Mouse (Mus musculus) megakaryocyte-erythroid progenitor cell, adult 5-6 weeks (primary cell): Measurements from ENCODE around the gene Olfr13. TPM values are rescaled to one million over a fixed set of nuclear protein-coding genes. Genes with fewer than 3 reads are reported as not detected.
"Not testable (repeated sequence)": the region's sequence is repeated elsewhere in the genome, so short reads cannot be mapped to it uniquely, and the experiment has no call there.

Experiments used
- ATAC-seq: replicated peaks from 2 replicates; pipeline ENCODE4 v1.8.0; 2016; ENCODE audit warnings: mild to moderate bottlenecking, inconsistent platforms; ENCODE audit not compliant: severe bottlenecking, poor library complexity, low FRiP score, low TSS enrichment
- total RNA-seq, 2 experiments: library from RNA; stranded (forward) in 1 of 2; stranded (reverse) in 1 of 2; fragments of 200-1000, 215-1000 nt in 1 of 2; fragments of >200 nt in 1 of 2; fragmentation: Nextera tagmentation in 1 of 2; gene quantifications; 2 replicates each; pipeline ENCODE4 v1.2.3; 2014 to 2017

The Olfr13 gene
- total RNA-seq (2014; fragmentation: Nextera tagmentation) = not detected in 2 replicates
- total RNA-seq (2017) = not detected in 2 replicates

- no peak for ATAC-seq
Observed at GRCm38 (mm10) chr6:43171840-43172239, at the start of gene Olfr13. Olfr13 (plus strand) TSS chr6:43172140.

GRCm38 (mm10) chr6:43146267-43146666 is 25.7 kb upstream of the Olfr13 start, which contains the start of gene Olfr237-ps1:
Olfr237-ps1 (plus strand) TSS chr6:43146567.
- ATAC-seq = not testable (repeated sequence)

GRCm38 (mm10) chr6:43159502-43159901 is 12.4 kb upstream of the Olfr13 start:
- no peak for ATAC-seq

GRCm38 (mm10) chr6:43162982-43163381 is 9.0 kb upstream of the Olfr13 start, which contains the start of gene Olfr437:
Olfr437 (plus strand) TSS chr6:43163282.
- no peak for ATAC-seq

- no peak for ATAC-seq
Observed at GRCm38 (mm10) chr6:43167246-43167645, 4.7 kb upstream of the Olfr13 start.

- no peak for ATAC-seq
Observed at GRCm38 (mm10) chr6:43178129-43178528, 6.2 kb downstream of the Olfr13 start.

GRCm38 (mm10) chr6:43178584-43179501 is 6.9 kb downstream of the Olfr13 start:
- no peak for ATAC-seq

GRCm38 (mm10) chr6:43190986-43191385 is 19.0 kb downstream of the Olfr13 start:
- ATAC-seq = no peak

- ATAC-seq = no peak
Observed at GRCm38 (mm10) chr6:43196781-43197180, 24.8 kb downstream of the Olfr13 start, which contains the start of gene Olfr435. Olfr435 (plus strand) TSS chr6:43197146.

GRCm38 (mm10) chr6:43198094-43198493 is 26.2 kb downstream of the Olfr13 start:
- ATAC-seq = no peak

GRCm38 (mm10) chr6:43202786-43203185 is 30.8 kb downstream of the Olfr13 start:
- no peak for ATAC-seq

- no peak for ATAC-seq
Observed at GRCm38 (mm10) chr6:43205355-43205754, 33.4 kb downstream of the Olfr13 start.

- ATAC-seq = not testable (repeated sequence)
Observed at GRCm38 (mm10) chr6:43212873-43213272, 40.9 kb downstream of the Olfr13 start, which contains the start of gene Olfr434. Olfr434 (plus strand) TSS chr6:43213021.

Other genes with a start within 250 kb of the Olfr13 start
- gene Olfr444, start 223.1 kb upstream of the Olfr13 start, total RNA-seq (2014; fragmentation: Nextera tagmentation) = not detected in 2 replicates
- gene Olfr444, start 223.1 kb upstream of the Olfr13 start, total RNA-seq (2017) = not detected in 2 replicates
- gene Olfr441, start 65.8 kb upstream of the Olfr13 start, total RNA-seq (2014; fragmentation: Nextera tagmentation) = not detected in 2 replicates
- gene Olfr441, start 65.8 kb upstream of the Olfr13 start, total RNA-seq (2017) = not detected in 2 replicates
- not detected in 2 replicates for gene Olfr237-ps1, start 25.6 kb upstream of the Olfr13 start, total RNA-seq (2014; fragmentation: Nextera tagmentation)
- gene Olfr237-ps1, start 25.6 kb upstream of the Olfr13 start, total RNA-seq (2017) = not detected in 2 replicates
- not detected in 2 replicates for gene Olfr437, start 8.9 kb upstream of the Olfr13 start, total RNA-seq (2014; fragmentation: Nextera tagmentation)
- gene Olfr437, start 8.9 kb upstream of the Olfr13 start, total RNA-seq (2017) = not detected in 2 replicates
- not detected in 2 replicates for gene Olfr435, start 25.0 kb downstream of the Olfr13 start, total RNA-seq (2014; fragmentation: Nextera tagmentation)
- gene Olfr435, start 25.0 kb downstream of the Olfr13 start, total RNA-seq (2017) = not detected in 2 replicates
- gene Olfr434, start 40.9 kb downstream of the Olfr13 start, total RNA-seq (2014; fragmentation: Nextera tagmentation) = not detected in 2 replicates
- not detected in 2 replicates for gene Olfr434, start 40.9 kb downstream of the Olfr13 start, total RNA-seq (2017)
- gene Olfr47, start 59.4 kb downstream of the Olfr13 start, total RNA-seq (2014; fragmentation: Nextera tagmentation) = not detected in 2 replicates
- not detected in 2 replicates for gene Olfr47, start 59.4 kb downstream of the Olfr13 start, total RNA-seq (2017)
- 1.9 and 2.4 TPM in 2 replicates for gene Arhgef5, start 93.4 kb downstream of the Olfr13 start, total RNA-seq (2014; fragmentation: Nextera tagmentation)
- gene Arhgef5, start 93.4 kb downstream of the Olfr13 start, total RNA-seq (2017) = 0.89 and 1.3 TPM in 2 replicates
- gene Nobox, start 137.4 kb downstream of the Olfr13 start, total RNA-seq (2014; fragmentation: Nextera tagmentation) = not detected in 2 replicates
- not detected in 2 replicates for gene Nobox, start 137.4 kb downstream of the Olfr13 start, total RNA-seq (2017)